Mouse (Mus musculus): ENCODE results near the gene Cmss1.

GRCm38 (mm10) chr16:57403825-57404224 is 202.8 kb downstream of the Cmss1 start:
- TF ChIP-seq POLR2A (IDR thresholded peaks at IDR 0.05; ENCODE audit: low read depth, low read length) = no peak
- TF ChIP-seq CTCF (IDR thresholded peaks at IDR 0.05; ENCODE audit: extremely low read depth, insufficient read length, insufficient replicate concordance, low read depth, low read length) = no peak

All from small intestine, adult 2 months (tissue).